ENCODE assay signal across 8 mouse cellular contexts in the genomic region with DNA sequence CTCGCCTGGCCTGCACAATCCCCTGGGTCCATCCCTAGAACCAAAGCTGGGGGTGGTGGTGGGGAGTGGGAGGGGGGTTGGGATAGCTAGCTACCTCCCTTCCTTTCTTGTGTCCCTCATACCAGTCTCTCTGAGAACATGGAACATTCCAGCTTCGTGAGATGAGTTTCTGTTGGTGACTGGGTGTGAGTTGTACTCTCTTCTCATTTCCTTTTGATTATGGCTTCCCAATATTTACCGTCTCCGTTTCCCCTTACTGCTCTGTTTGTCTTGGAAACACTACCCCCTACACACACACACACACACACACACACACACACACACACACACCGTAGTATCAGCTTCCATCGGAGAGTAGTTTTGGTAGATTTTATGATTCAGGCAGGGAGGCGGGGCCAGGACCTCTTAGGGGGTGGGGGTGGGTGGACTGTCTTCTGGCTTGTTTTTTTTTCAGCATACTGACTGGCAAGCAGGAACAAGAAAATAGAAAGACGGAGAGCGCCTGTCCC.
DNase-seq lines count a peak whose midpoint lies in the region; ATAC-seq and TF ChIP-seq lines count a peak whose summit lies in the region.

No protein-coding gene starts in this region.

- peaks cover 61 to 72% of the 10 kb centered on the region in 2 experiments for H3K4me1 ChIP-seq in heart, embryonic 14.5 days (ENCODE audit: control insufficient read depth in 2 of 2, insufficient read depth in 2 of 2, low read length in 2 of 2)
- peaks cover 2% of the 10 kb centered on the region; the same call in 1 of the 2 replicates for H3K4me1 ChIP-seq in embryonic facial prominence, embryonic 11.5 days (ENCODE audit: control insufficient read depth, insufficient read depth, low read length)
- H3K4me1 ChIP-seq in hindbrain, embryonic 12.5 days: peaks cover 44% of the 10 kb centered on the region

- 18% methylated on average over 9 of the region's 9 CpGs for WGBS in heart, embryonic 14.5 days
- WGBS in embryonic facial prominence, embryonic 11.5 days: 20% methylated on average over 9 of the region's 9 CpGs
- WGBS in hindbrain, embryonic 12.5 days: 27% methylated on average over 9 of the region's 9 CpGs

- no peaks in the 10 kb centered on the region for H3K27me3 ChIP-seq in heart, embryonic 14.5 days (ENCODE audit: control insufficient read depth, insufficient read depth, low read length)
- H3K27me3 ChIP-seq in embryonic facial prominence, embryonic 11.5 days (ENCODE audit: control insufficient read depth, insufficient read depth, low read length): no peaks in the 10 kb centered on the region
- no peaks in the 10 kb centered on the region for H3K27me3 ChIP-seq in hindbrain, embryonic 12.5 days

- H3K4me2 ChIP-seq in heart, embryonic 14.5 days (ENCODE audit: low read length): peak overlapping the region; percentile 38
- H3K4me2 ChIP-seq in embryonic facial prominence, embryonic 11.5 days (ENCODE audit: low read depth, low read length): no peak overlapping the region
- H3K4me2 ChIP-seq in hindbrain, embryonic 12.5 days (replicated peaks): no peak overlapping the region

- intact Hi-C loops in left cerebral cortex, adult 2 months (cut with DNase I): no loop called here

- DNase-seq in heart, adult 8-10 months (ENCODE audit: low spot score): no peak
- no peak for DNase-seq in embryonic facial prominence, embryonic 11.5 days (ENCODE audit: low spot score)
- DNase-seq in left cerebral cortex, adult 9 months (ENCODE audit: low spot score in 2 of 2): no peak
- no peak for DNase-seq in left cerebral cortex, adult 2 months (ENCODE audit: extremely low spot score in 1 of 2, low spot score in 2 of 2)
- DNase-seq in retina, postnatal 1 day: no peak

- TF ChIP-seq CTCF in left cerebral cortex, adult 2 months (IDR thresholded peaks at IDR 0.05): no peak

- H3K36me3 ChIP-seq in heart, embryonic 14.5 days (ENCODE audit: control insufficient read depth, insufficient read depth, low read length): peaks cover 43% of the 10 kb centered on the region
- H3K36me3 ChIP-seq in embryonic facial prominence, embryonic 11.5 days (replicated peaks; ENCODE audit: control insufficient read depth, insufficient read depth, low read depth, low read length): no peaks in the 10 kb centered on the region
- peaks cover 12% of the 10 kb centered on the region for H3K36me3 ChIP-seq in hindbrain, embryonic 12.5 days

- peak overlapping the region; percentile 40; the same call in 1 of the 2 replicates for H3K9ac ChIP-seq in heart, embryonic 14.5 days (ENCODE audit: low read length)
- H3K9ac ChIP-seq in embryonic facial prominence, embryonic 11.5 days (replicated peaks; ENCODE audit: low read length): no peak overlapping the region
- no peak overlapping the region for H3K9ac ChIP-seq in hindbrain, embryonic 12.5 days

- peak overlapping the region; percentile 85 to 92 for H3K27ac ChIP-seq in heart, embryonic 14.5 days (replicated peaks in 1 of 2; ENCODE audit: control insufficient read depth in 1 of 2, insufficient read depth in 1 of 2, low read depth in 2 of 2, low read length in 2 of 2)
- H3K27ac ChIP-seq in embryonic facial prominence, embryonic 11.5 days (replicated peaks; ENCODE audit: low read depth, low read length): peak overlapping the region; percentile 62; the same call in 1 of the 2 replicates
- 0 out of 2 replicates have a peak overlapping the region, but pooled peaks have one; percentile 86 for H3K27ac ChIP-seq in hindbrain, embryonic 12.5 days
- H3K27ac ChIP-seq in left cerebral cortex, adult 2 months: no peak overlapping the region; the same call in 1 of the 2 replicates

- no peaks in the 10 kb centered on the region for H3K9me3 ChIP-seq in heart, embryonic 14.5 days (ENCODE audit: control insufficient read depth, low read length)
- no peaks in the 10 kb centered on the region for H3K9me3 ChIP-seq in embryonic facial prominence, embryonic 11.5 days (replicated peaks; ENCODE audit: control insufficient read depth, low read length)
- H3K9me3 ChIP-seq in hindbrain, embryonic 12.5 days (replicated peaks): no peaks in the 10 kb centered on the region

- ATAC-seq in heart, embryonic 14.5 days (ENCODE audit: insufficient number of reproducible peaks, insufficient read depth, low FRiP score, low read depth): no peak; the same call in 1 of the 2 replicates
- no peak; the same call in 1 of the 2 replicates for ATAC-seq in embryonic facial prominence, embryonic 11.5 days (replicated peaks; ENCODE audit: insufficient number of reproducible peaks, low FRiP score, low TSS enrichment, low read depth)
- ATAC-seq in hindbrain, embryonic 12.5 days (ENCODE audit: low FRiP score): no peak
- ATAC-seq in megakaryocyte-erythroid progenitor cell, adult 5-6 weeks (replicated peaks; ENCODE audit: low FRiP score, low TSS enrichment, poor library complexity, severe bottlenecking): peak; percentile 6; the same call in 1 of the 2 replicates

- H3K4me3 ChIP-seq in heart, embryonic 14.5 days (ENCODE audit: control insufficient read depth in 1 of 2, insufficient read depth in 1 of 2, low read depth in 1 of 2, low read length in 2 of 2): no peak overlapping the region
- H3K4me3 ChIP-seq in embryonic facial prominence, embryonic 11.5 days (ENCODE audit: low read depth, low read length): no peak overlapping the region
- H3K4me3 ChIP-seq in hindbrain, embryonic 12.5 days: no peak overlapping the region
- H3K4me3 ChIP-seq in left cerebral cortex, adult 2 months: no peak overlapping the region
